Mouse (Mus musculus) CD4-positive, CD25-positive, alpha-beta regulatory T cell, adult 2 months (primary cell): Measurements from ENCODE around the gene Jmjd8.
A peak's percentile ranks its signal among the peaks of the same experiment; 100 is the strongest.
"Not testable (repeated sequence)": the region's sequence is repeated elsewhere in the genome, so short reads cannot be mapped to it uniquely, and the experiment has no call there.

Experiments used
- DNase-seq: peaks from one replicate; pipeline ENCODE4 v3.0.0-alpha.2; 2012; ENCODE audit warnings: low read depth, low spot score

Gene Jmjd8

GRCm38 (mm10) chr17:25828712-25829557 is at the start of gene Jmjd8:
Gene Jmjd8, plus strand, starts transcription at chr17:25828867.
- peak; percentile 87 for DNase-seq

- DNase-seq: no peak
These were observed 47.3 kb upstream of the Jmjd8 start for GRCm38 (mm10) chr17:25781339-25781738.

- no peak for DNase-seq
These were observed 45.6 kb upstream of the Jmjd8 start for GRCm38 (mm10) chr17:25783086-25783485.

GRCm38 (mm10) chr17:25783861-25784574 is 44.6 kb upstream of the Jmjd8 start:
- DNase-seq: no peak

- DNase-seq: peak; percentile 98
These were observed 43.4 kb upstream of the Jmjd8 start, which contains the start of gene Haghl for GRCm38 (mm10) chr17:25785281-25785745. Gene Haghl, minus strand, starts transcription at chr17:25785673.

- DNase-seq: no peak
These were observed 42.4 kb upstream of the Jmjd8 start, which contains the start of gene Ccdc78 for GRCm38 (mm10) chr17:25786280-25786679. Gene Ccdc78, plus strand, starts transcription at chr17:25786580.

- no peak for DNase-seq
These were observed 41.7 kb upstream of the Jmjd8 start for GRCm38 (mm10) chr17:25786781-25787504.

GRCm38 (mm10) chr17:25791320-25791842 is 37.3 kb upstream of the Jmjd8 start:
- DNase-seq: no peak

- peak; percentile 91 for DNase-seq
These were observed 36.7 kb upstream of the Jmjd8 start for GRCm38 (mm10) chr17:25791843-25792527.

- peak; percentile 89 for DNase-seq
These were observed 36.1 kb upstream of the Jmjd8 start, which contains the start of gene Fam173a for GRCm38 (mm10) chr17:25792615-25793014. Gene Fam173a, minus strand, starts transcription at chr17:25792901.

- no peak for DNase-seq
These were observed 34.5 kb upstream of the Jmjd8 start for GRCm38 (mm10) chr17:25794197-25794596.

- DNase-seq: no peak
These were observed 33.7 kb upstream of the Jmjd8 start for GRCm38 (mm10) chr17:25794998-25795397.

- no peak for DNase-seq
These were observed 33.0 kb upstream of the Jmjd8 start, which contains the start of gene AC134908.4 for GRCm38 (mm10) chr17:25795609-25796092. Gene AC134908.4, minus strand, starts transcription at chr17:25795659.

- DNase-seq: peak; percentile 22
These were observed 32.4 kb upstream of the Jmjd8 start for GRCm38 (mm10) chr17:25796211-25796771.

GRCm38 (mm10) chr17:25796951-25797369 is 31.7 kb upstream of the Jmjd8 start, which contains the start of gene Metrn:
Gene Metrn, minus strand, starts transcription at chr17:25797136.
- DNase-seq: peak; percentile 87

- DNase-seq: peak; percentile 87
These were observed 27.6 kb upstream of the Jmjd8 start for GRCm38 (mm10) chr17:25801029-25801428.

GRCm38 (mm10) chr17:25802825-25803517 is 25.7 kb upstream of the Jmjd8 start:
- DNase-seq: no peak

- DNase-seq: no peak
These were observed 22.2 kb upstream of the Jmjd8 start for GRCm38 (mm10) chr17:25806507-25806906.

- not testable (repeated sequence) for DNase-seq
These were observed 21.2 kb upstream of the Jmjd8 start for GRCm38 (mm10) chr17:25807452-25807851.
